Mouse (Mus musculus) heart, adult 18-20 months (tissue): ENCODE measurements around the gene Macrod1. TPM values are rescaled to one million over a fixed set of nuclear protein-coding genes. Genes with fewer than 3 reads are reported as not detected.

Experiments used
- DNase-seq, 2 experiments: peaks; one replicate each; pipeline ENCODE4 v3.0.0; 2021 to 2022; ENCODE audit warnings: mixed read lengths in 1 of 2
- total RNA-seq, 2 experiments: library from RNA; stranded (reverse); gene quantifications; 2 replicates each; pipeline ENCODE4 v1.2.3; 2021

Gene Macrod1
- total RNA-seq, 2 experiments from 2014 or later = 303 to 332 TPM

- no peak for DNase-seq
These were observed 183.0 kb downstream of the Macrod1 start for GRCm38 (mm10) chr19:7239574-7239973.

GRCm38 (mm10) chr19:7240291-7240690, 183.7 kb downstream of the Macrod1 start:
- no peak for DNase-seq

DNA sequence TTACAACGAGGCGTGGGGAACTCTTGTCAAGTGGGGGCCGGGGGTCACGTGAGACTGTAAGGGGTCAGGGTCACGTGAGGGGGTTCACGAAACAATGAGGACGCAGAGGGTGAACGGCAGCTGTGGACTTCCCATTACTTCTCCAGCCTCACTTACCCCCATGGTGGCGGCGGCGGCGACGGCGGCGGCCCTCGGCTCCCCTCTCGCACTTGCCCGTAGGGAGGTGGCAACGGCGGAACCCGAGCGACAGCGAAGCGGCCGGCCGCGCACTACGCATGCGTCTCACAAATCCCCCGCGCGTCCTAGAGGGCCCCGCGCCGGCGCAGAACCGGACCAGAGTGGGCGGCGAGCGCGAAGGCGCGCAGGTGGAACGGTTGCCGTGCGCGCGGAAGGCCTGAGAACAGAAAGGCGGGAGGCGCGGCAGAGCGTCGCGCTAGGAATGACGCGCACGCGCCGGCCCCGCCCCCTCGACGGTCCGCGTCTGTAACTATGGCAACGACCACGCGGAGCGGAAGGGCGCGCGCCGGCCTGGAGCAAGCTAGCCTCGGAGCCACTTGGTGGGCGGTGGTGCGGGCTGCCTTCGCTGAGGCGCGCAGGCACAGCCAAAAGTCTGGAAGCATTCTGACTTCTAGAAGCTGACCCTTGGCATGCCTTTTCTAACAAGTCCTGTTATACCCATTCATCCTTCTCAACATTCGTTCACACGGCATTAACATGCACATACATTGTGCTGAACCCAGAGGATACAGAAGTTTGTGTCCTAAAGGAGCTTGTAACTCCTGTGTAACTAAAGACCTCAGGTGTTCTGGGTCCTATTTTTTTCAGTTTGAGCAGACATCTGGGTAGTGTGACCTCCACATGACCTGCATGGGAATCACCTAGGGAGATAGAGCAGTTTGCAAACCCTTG, 184.4 kb downstream of the Macrod1 start, which contains the start of gene Naa40:
TSS of gene Naa40 (minus strand) at position 402 of the 909 bp plus-strand sequence.
- DNase-seq = peak; percentile 94 to 95

GRCm38 (mm10) chr19:7246021-7246420, 189.4 kb downstream of the Macrod1 start:
- DNase-seq = no peak

Other genes with a start within 250 kb of the Macrod1 start
- gene Rps6ka4, start 216.2 kb upstream of the Macrod1 start, total RNA-seq = 10 to 100 TPM; 17.0 to 17.3 TPM
- gene Ccdc88b, start 198.6 kb upstream of the Macrod1 start, total RNA-seq = 1 to 10 TPM in 1 of 2 experiments, under 1 TPM in 1; 0.79 to 2.2 TPM
- 10 to 100 TPM; 37.7 to 39.3 TPM for gene Trmt112, start 147.1 kb upstream of the Macrod1 start, total RNA-seq
- 100 to 1,000 TPM; 763 to 838 TPM for gene Prdx5, start 146.7 kb upstream of the Macrod1 start, total RNA-seq
- gene Esrra, start 135.0 kb upstream of the Macrod1 start, total RNA-seq = 100 to 1,000 TPM; 150 to 178 TPM
- gene Catsperz, start 131.4 kb upstream of the Macrod1 start, total RNA-seq = not detected
- not detected for gene Kcnk4, start 122.3 kb upstream of the Macrod1 start, total RNA-seq
- gene Bad, start 114.9 kb upstream of the Macrod1 start, total RNA-seq = 10 to 100 TPM; 21.1 to 22.4 TPM
- gene Gpr137, start 114.3 kb upstream of the Macrod1 start, total RNA-seq = 10 to 100 TPM; 32.4 to 33.0 TPM
- 10 to 100 TPM; 78.3 to 95.2 TPM for gene Ppp1r14b, start 81.8 kb upstream of the Macrod1 start, total RNA-seq
- gene Plcb3, start 80.3 kb upstream of the Macrod1 start, total RNA-seq = 10 to 100 TPM; 14.7 TPM
- gene Fkbp2, start 76.3 kb upstream of the Macrod1 start, total RNA-seq = 10 to 100 TPM; 18.9 to 19.1 TPM
- 100 to 1,000 TPM; 462 to 481 TPM for gene Vegfb, start 69.2 kb upstream of the Macrod1 start, total RNA-seq
- gene Dnajc4, start 64.2 kb upstream of the Macrod1 start, total RNA-seq = 10 to 100 TPM; 54.6 to 55.1 TPM
- gene Nudt22, start 60.7 kb upstream of the Macrod1 start, total RNA-seq = 10 to 100 TPM; 23.7 to 25.4 TPM
- 10 to 100 TPM; 22.4 to 26.4 TPM for gene Trpt1, start 60.7 kb upstream of the Macrod1 start, total RNA-seq
- 1 to 10 TPM; 4.4 to 6.0 TPM for gene Fermt3, start 37.3 kb upstream of the Macrod1 start, total RNA-seq
- 100 to 1,000 TPM; 137 to 160 TPM for gene Stip1, start 16.8 kb upstream of the Macrod1 start, total RNA-seq
- gene Flrt1, start 48.9 kb downstream of the Macrod1 start, total RNA-seq = 1 to 10 TPM in 1 of 2 experiments, under 1 TPM in 1; 0.82 to 1.4 TPM
- 10 to 100 TPM; 73.8 to 78.7 TPM for gene Otub1, start 149.5 kb downstream of the Macrod1 start, total RNA-seq
- gene Cox8a, start 160.8 kb downstream of the Macrod1 start, total RNA-seq = 100 to 1,000 TPM; 344 to 429 TPM
- 10 to 100 TPM; 14.2 to 14.9 TPM for gene Naa40, start 184.4 kb downstream of the Macrod1 start, total RNA-seq
- 1 to 10 TPM; 4.0 to 6.5 TPM for gene Rcor2, start 210.5 kb downstream of the Macrod1 start, total RNA-seq